Mouse (Mus musculus) megakaryocyte, embryonic 14.5 days (primary cell): Measurements from ENCODE around the gene Daxx.

Experiments
- FLI1 ChIP-seq: IDR thresholded peaks from 2 replicates; pipeline ENCODE4 v1.6.1; 2012; ENCODE audit warnings: low read length, inconsistent platforms, mixed read lengths
- GATA1 ChIP-seq: IDR thresholded peaks from 3 replicates; pipeline ENCODE4 v1.6.1; 2012; ENCODE audit warnings: mixed read lengths, low read length, inconsistent platforms, borderline replicate concordance

DNA sequence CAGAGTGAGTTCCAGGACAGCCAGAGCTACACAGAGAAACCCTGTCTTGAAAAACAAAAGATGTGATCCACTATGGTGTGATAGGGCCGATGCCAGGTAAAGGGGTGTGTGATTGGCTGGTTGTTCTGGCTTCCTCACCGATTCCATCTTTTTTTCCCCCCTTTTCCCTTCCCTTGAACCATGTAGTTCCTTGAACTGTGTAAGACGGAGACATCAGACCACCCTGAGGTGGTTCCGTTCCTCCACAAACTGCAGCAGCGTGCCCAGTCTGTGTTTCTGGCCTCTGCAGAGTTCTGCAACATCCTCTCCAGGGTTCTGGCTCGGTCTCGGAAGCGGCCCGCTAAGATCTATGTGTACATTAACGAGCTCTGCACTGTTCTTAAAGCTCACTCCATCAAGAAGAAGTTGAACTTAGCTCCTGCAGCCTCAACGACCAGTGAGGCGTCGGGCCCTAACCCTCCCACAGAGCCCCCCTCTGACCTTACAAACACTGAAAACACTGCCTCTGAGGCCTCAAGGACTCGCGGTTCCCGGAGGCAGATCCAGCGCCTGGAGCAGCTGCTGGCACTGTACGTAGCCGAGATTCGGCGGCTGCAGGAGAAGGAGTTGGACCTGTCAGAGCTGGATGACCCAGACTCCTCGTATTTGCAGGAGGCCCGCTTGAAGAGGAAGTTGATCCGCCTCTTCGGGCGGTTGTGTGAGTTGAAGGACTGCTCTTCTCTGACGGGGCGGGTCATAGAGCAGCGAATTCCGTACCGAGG is 2.0 kb downstream of the Daxx start:
- no peak for TF ChIP-seq GATA1
- no peak for TF ChIP-seq FLI1
